17 mouse cellular contexts compared by ENCODE assay signal in the genomic region with DNA sequence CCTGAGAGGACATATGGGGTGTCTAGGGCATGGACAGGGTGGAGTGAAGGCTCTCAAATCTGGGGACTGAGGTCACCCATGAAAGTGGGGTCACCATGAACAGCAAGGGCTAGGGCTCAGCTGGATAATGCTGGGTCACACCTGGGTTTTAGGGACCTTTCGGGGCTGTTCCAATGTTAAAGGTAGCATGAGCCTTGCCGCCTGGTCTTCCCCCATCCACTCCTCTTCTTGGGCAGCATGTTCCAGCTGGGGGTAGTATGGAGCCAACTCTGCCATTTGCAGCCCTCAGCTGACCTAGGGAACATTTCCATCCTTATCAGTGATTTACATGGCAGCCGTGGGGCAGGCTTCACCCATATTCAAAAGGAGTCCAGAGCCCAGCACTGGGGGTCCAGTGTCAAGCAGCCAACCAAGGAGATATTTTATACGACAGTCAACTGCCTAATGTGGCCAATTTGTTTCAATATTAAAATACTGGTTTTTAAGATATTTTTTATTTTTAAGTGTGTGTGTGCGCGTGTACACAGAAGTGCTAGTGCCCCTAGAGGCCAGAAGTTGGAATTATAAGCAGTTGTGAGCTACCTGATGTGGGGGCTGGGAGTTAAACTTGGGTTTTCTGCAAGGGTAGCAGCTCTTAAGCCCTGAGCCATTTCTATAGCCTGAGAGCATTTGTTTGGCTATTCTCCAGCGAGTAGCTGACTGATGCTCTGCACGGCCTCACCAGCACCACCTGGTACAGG. TPM values are rescaled to one million over a fixed set of nuclear protein-coding genes. Genes with fewer than 3 reads are reported as not detected.
DNase-seq lines count a peak whose midpoint lies in the region; ATAC-seq and TF ChIP-seq lines count a peak whose summit lies in the region.
"Had no signal": no experiment of that assay in that cellular context is flagged by ENCODE, and none has a peak within 500 bp of the region (broad histone marks: within the 10 kb centered on the region; RNA-seq: fewer than 3 reads in every experiment).

No protein-coding gene starts in this region.

- H3K27me3 ChIP-seq in embryonic facial prominence, embryonic 11.5 days (ENCODE audit: control insufficient read depth, insufficient read depth, low read length), result no peaks in the 10 kb centered on the region
- H3K27me3 ChIP-seq in embryonic facial prominence, embryonic 10.5 days (replicated peaks; ENCODE audit: low read depth, poor library complexity, severe bottlenecking), result no peaks in the 10 kb centered on the region
- H3K27me3 ChIP-seq in lung, embryonic 14.5 days (ENCODE audit: insufficient read depth, low read length), result no peaks in the 10 kb centered on the region
- H3K27me3 ChIP-seq in splenic B cell, adult 2 months (ENCODE audit: control insufficient read depth, insufficient read depth, low read length, poor library complexity, severe bottlenecking), result no peaks in the 10 kb centered on the region
- H3K27me3 ChIP-seq: limb, embryonic 15.5 days; midbrain, embryonic 12.5 days had no signal

- DNase-seq in embryonic facial prominence, embryonic 11.5 days (ENCODE audit: low spot score), result peak; percentile 35
- DNase-seq in embryonic facial prominence, embryonic 10.5 days (ENCODE audit: low spot score), result no peak
- DNase-seq in lung, embryonic 14.5 days, result peak; percentile 47
- DNase-seq in lung, postnatal 4 days, result no peak
- DNase-seq in splenic B cell, adult 2 months (ENCODE audit: low read depth, low spot score), result peak; percentile 50
- no peak for DNase-seq in ovary, postnatal 10 days (ENCODE audit: low spot score)
- no peak for DNase-seq in right cerebral cortex, adult 2 months (ENCODE audit: low spot score in 2 of 2)
- DNase-seq: cerebellum, adult 18-20 months; thymus, postnatal 4 days had no signal

- WGBS in embryonic facial prominence, embryonic 11.5 days, result 67% methylated on average over 8 of the region's 8 CpGs
- 66% methylated on average over 8 of the region's 8 CpGs for WGBS in embryonic facial prominence, embryonic 10.5 days
- 58% methylated on average over 8 of the region's 8 CpGs for WGBS in lung, embryonic 14.5 days

- no peaks in the 10 kb centered on the region for H3K4me1 ChIP-seq in embryonic facial prominence, embryonic 11.5 days (ENCODE audit: control insufficient read depth, insufficient read depth, low read length)
- H3K4me1 ChIP-seq in embryonic facial prominence, embryonic 10.5 days, result peaks cover 36% of the 10 kb centered on the region
- no peaks in the 10 kb centered on the region for H3K4me1 ChIP-seq in lung, embryonic 14.5 days (ENCODE audit: insufficient read depth)
- H3K4me1 ChIP-seq: midbrain, embryonic 12.5 days had no signal

- no peak overlapping the region for H3K4me2 ChIP-seq in embryonic facial prominence, embryonic 11.5 days (ENCODE audit: low read depth, low read length)
- no peak overlapping the region for H3K4me2 ChIP-seq in lung, embryonic 14.5 days
- H3K4me2 ChIP-seq: limb, embryonic 15.5 days; midbrain, embryonic 12.5 days had no signal

- H3K36me3 ChIP-seq in embryonic facial prominence, embryonic 11.5 days (replicated peaks; ENCODE audit: control insufficient read depth, insufficient read depth, low read depth, low read length), result no peaks in the 10 kb centered on the region
- H3K36me3 ChIP-seq in embryonic facial prominence, embryonic 10.5 days (replicated peaks), result no peaks in the 10 kb centered on the region
- H3K36me3 ChIP-seq in lung, embryonic 14.5 days (ENCODE audit: insufficient read depth), result no peaks in the 10 kb centered on the region
- H3K36me3 ChIP-seq in splenic B cell, adult 2 months (ENCODE audit: control insufficient read depth, insufficient read depth, low read length, poor library complexity, severe bottlenecking), result no peaks in the 10 kb centered on the region
- H3K36me3 ChIP-seq: forebrain, embryonic 10.5 days; limb, embryonic 15.5 days; midbrain, embryonic 12.5 days had no signal

- TF ChIP-seq CTCF in lung, embryonic 14.5 days (IDR thresholded peaks at IDR 0.05; ENCODE audit: low read depth), result peak; percentile 48

- ATAC-seq in embryonic facial prominence, embryonic 11.5 days (replicated peaks; ENCODE audit: insufficient number of reproducible peaks, low FRiP score, low TSS enrichment, low read depth), result no peak
- no peak for ATAC-seq in lung, embryonic 14.5 days (ENCODE audit: insufficient read depth)
- peak; percentile 43; the same call in 1 of the 2 replicates for ATAC-seq in erythroid progenitor cell, adult 5-6 weeks (replicated peaks; ENCODE audit: low FRiP score, poor library complexity, severe bottlenecking)
- ATAC-seq: hindbrain, embryonic 16.5 days had no signal

- no peak overlapping the region for H3K9ac ChIP-seq in embryonic facial prominence, embryonic 11.5 days (replicated peaks; ENCODE audit: low read length)
- no peak overlapping the region for H3K9ac ChIP-seq in lung, embryonic 14.5 days
- H3K9ac ChIP-seq: limb, embryonic 15.5 days; midbrain, embryonic 12.5 days had no signal

- no peak overlapping the region for H3K4me3 ChIP-seq in embryonic facial prominence, embryonic 11.5 days (ENCODE audit: low read depth, low read length)
- H3K4me3 ChIP-seq in embryonic facial prominence, embryonic 10.5 days, result no peak overlapping the region
- no peak overlapping the region for H3K4me3 ChIP-seq in lung, embryonic 14.5 days (ENCODE audit: low read depth, low read length)
- H3K4me3 ChIP-seq: forebrain, embryonic 10.5 days; limb, embryonic 15.5 days; midbrain, embryonic 12.5 days had no signal

- H3K9me3 ChIP-seq in embryonic facial prominence, embryonic 11.5 days (replicated peaks; ENCODE audit: control insufficient read depth, low read length), result no peaks in the 10 kb centered on the region
- H3K9me3 ChIP-seq in embryonic facial prominence, embryonic 10.5 days, result no peaks in the 10 kb centered on the region
- no peaks in the 10 kb centered on the region for H3K9me3 ChIP-seq in lung, embryonic 14.5 days (ENCODE audit: low read depth, low read length)
- H3K9me3 ChIP-seq: forebrain, embryonic 10.5 days; limb, embryonic 15.5 days; midbrain, embryonic 12.5 days had no signal

- H3K27ac ChIP-seq in embryonic facial prominence, embryonic 11.5 days (replicated peaks; ENCODE audit: low read depth, low read length), result no peak overlapping the region
- no peak overlapping the region for H3K27ac ChIP-seq in embryonic facial prominence, embryonic 10.5 days (replicated peaks)
- H3K27ac ChIP-seq in lung, embryonic 14.5 days (ENCODE audit: low read depth), result no peak overlapping the region
- H3K27ac ChIP-seq: forebrain, embryonic 10.5 days; limb, embryonic 15.5 days; midbrain, embryonic 12.5 days had no signal

RNA-seq across cellular contexts. Expression of a gene that starts 15.0 kb away (rescaled TPM):
- 2.1 and 2.6 TPM in 2 replicates for polyA plus RNA-seq in embryonic facial prominence, embryonic 11.5 days (2014; fragmentation: Nextera tagmentation; extraction: Ambion mirVana)
- 2.7 and 3.9 TPM in 2 replicates for polyA plus RNA-seq in embryonic facial prominence, embryonic 10.5 days (2016; fragmentation: Nextera tagmentation; extraction: Ambion mirVana)
- polyA plus RNA-seq in lung, embryonic 14.5 days (2014; fragmentation: Nextera tagmentation; extraction: Ambion mirVana), result 0.51 and 0.69 TPM in 2 replicates
- 123 and 130 TPM in 2 replicates for total RNA-seq in erythroid progenitor cell, adult 5-6 weeks (2015; ENCODE audit: low replicate concordance)
- 77.8 and 88.3 TPM in 2 replicates for total RNA-seq in erythroid progenitor cell, adult 5-6 weeks (2017; ENCODE audit: low replicate concordance)
- total RNA-seq: adrenal gland, adult 18-20 months had no signal
- polyA plus RNA-seq: hindbrain, embryonic 16.5 days had no signal

RNA-seq across cellular contexts. Expression of a gene that starts 23.2 kb away (rescaled TPM):
- polyA plus RNA-seq in embryonic facial prominence, embryonic 11.5 days (2014; fragmentation: Nextera tagmentation; extraction: Ambion mirVana), result 38.5 and 38.8 TPM in 2 replicates
- polyA plus RNA-seq in embryonic facial prominence, embryonic 10.5 days (2016; fragmentation: Nextera tagmentation; extraction: Ambion mirVana), result 57.9 and 61.4 TPM in 2 replicates
- polyA plus RNA-seq in lung, embryonic 14.5 days (2014; fragmentation: Nextera tagmentation; extraction: Ambion mirVana), result 33.9 and 41.9 TPM in 2 replicates
- 17.2 and 22.3 TPM in 2 replicates for total RNA-seq in erythroid progenitor cell, adult 5-6 weeks (2015; ENCODE audit: low replicate concordance)
- 11.0 and 15.3 TPM in 2 replicates for total RNA-seq in erythroid progenitor cell, adult 5-6 weeks (2017; ENCODE audit: low replicate concordance)

RNA-seq across cellular contexts. Expression of a gene that starts 34.3 kb away (rescaled TPM):
- 16.4 and 17.9 TPM in 2 replicates for polyA plus RNA-seq in embryonic facial prominence, embryonic 11.5 days (2014; fragmentation: Nextera tagmentation; extraction: Ambion mirVana)
- 21.4 and 23.5 TPM in 2 replicates for polyA plus RNA-seq in embryonic facial prominence, embryonic 10.5 days (2016; fragmentation: Nextera tagmentation; extraction: Ambion mirVana)
- 19.9 and 22.2 TPM in 2 replicates for polyA plus RNA-seq in lung, embryonic 14.5 days (2014; fragmentation: Nextera tagmentation; extraction: Ambion mirVana)
- total RNA-seq in erythroid progenitor cell, adult 5-6 weeks (2015; ENCODE audit: low replicate concordance), result 13.0 and 16.9 TPM in 2 replicates
- total RNA-seq in erythroid progenitor cell, adult 5-6 weeks (2017; ENCODE audit: low replicate concordance), result 20.0 and 24.8 TPM in 2 replicates

RNA-seq across cellular contexts. Expression of a gene that starts 43.6 kb away (rescaled TPM):
- polyA plus RNA-seq in embryonic facial prominence, embryonic 11.5 days (2014; fragmentation: Nextera tagmentation; extraction: Ambion mirVana), result not detected in 2 replicates
- not detected in 2 replicates for polyA plus RNA-seq in embryonic facial prominence, embryonic 10.5 days (2016; fragmentation: Nextera tagmentation; extraction: Ambion mirVana)
- polyA plus RNA-seq in lung, embryonic 14.5 days (2014; fragmentation: Nextera tagmentation; extraction: Ambion mirVana), result not detected in 2 replicates
- not detected in 2 replicates for total RNA-seq in erythroid progenitor cell, adult 5-6 weeks (2015; ENCODE audit: low replicate concordance)
- not detected in 2 replicates for total RNA-seq in erythroid progenitor cell, adult 5-6 weeks (2017; ENCODE audit: low replicate concordance)
- total RNA-seq: adrenal gland, adult 18-20 months; gastrocnemius, postnatal 4 days; neutrophil, adult 5-6 weeks had no signal
- polyA plus RNA-seq: forebrain, embryonic 10.5 days; hindbrain, embryonic 16.5 days; limb, embryonic 15.5 days; midbrain, embryonic 12.5 days had no signal

Comparison
In these comparisons a context has a peak if more than half of its experiments do, and no peak if none do; other contexts are left out.
1. DNase-seq: peak in embryonic facial prominence, embryonic 11.5 days (single experiment), lung, embryonic 14.5 days (single experiment) and splenic B cell, adult 2 months (single experiment); none in embryonic facial prominence, embryonic 10.5 days (single experiment), lung, postnatal 4 days (0 of 2), ovary, postnatal 10 days (single experiment) and right cerebral cortex, adult 2 months (0 of 2).